32 mouse cellular contexts compared by ENCODE assay signal in the genomic region with DNA sequence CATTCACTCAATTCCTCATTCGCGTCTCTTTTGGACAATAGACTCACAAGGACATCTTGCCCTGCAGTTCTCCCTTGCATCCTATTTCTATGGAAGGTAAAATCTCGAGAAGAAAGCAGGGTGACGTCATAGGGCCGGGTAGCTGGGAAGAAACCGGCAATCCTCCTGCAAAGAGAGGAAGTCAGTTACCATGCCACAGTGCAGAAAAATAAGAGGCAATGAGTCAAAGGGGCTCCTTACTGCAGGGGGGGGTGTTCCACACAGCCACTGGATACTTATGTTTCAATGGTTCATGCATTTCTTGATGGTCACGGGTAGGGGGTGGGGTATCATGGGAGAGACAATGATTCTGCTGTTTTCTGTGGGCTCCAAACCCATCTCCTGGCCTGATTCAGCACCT. TPM values are rescaled to one million over a fixed set of nuclear protein-coding genes. Genes with fewer than 3 reads are reported as not detected.
"Had no signal": no experiment of that assay in that cellular context is flagged by ENCODE, and none has a peak within 500 bp of the region (broad histone marks: within the 10 kb centered on the region; RNA-seq: fewer than 3 reads in every experiment).

No protein-coding gene starts in this region.

- ATAC-seq: forebrain, embryonic 16.5 days; hindbrain, embryonic 16.5 days; inflammation-experienced regulatory T-cells, adult 6 months; intestine, embryonic 15.5 days; intestine, postnatal 0 days had no signal

- DNase-seq: gastrocnemius, adult 2 months; gastrocnemius, postnatal 25 days; heart, adult 18-20 months; heart, postnatal 14 days; heart, postnatal 36 days; kidney, adult 18-20 months; kidney, adult 8-10 months; kidney, postnatal 25 days; layer of hippocampus, adult 9-11 months; layer of hippocampus, postnatal 36 days; left cerebral cortex, postnatal 4 days had no signal

RNA-seq across cellular contexts. Expression of gene Lrrc30, which starts 49.1 kb away (rescaled TPM):
- total RNA-seq: layer of hippocampus, adult 2 months; layer of hippocampus, postnatal 14 days; layer of hippocampus, postnatal 36 days; left cerebral cortex, adult 18-20 months; left cerebral cortex, adult 8-10 months; left cerebral cortex, postnatal 10 days; left cerebral cortex, postnatal 25 days; left cerebral cortex, postnatal 4 days; liver, adult 2 months had no signal
- polyA plus RNA-seq: forebrain, embryonic 16.5 days; frontal cortex, adult 2 months; heart, embryonic 11.5 days; heart, embryonic 13.5 days; heart, embryonic 15.5 days; hindbrain, embryonic 10.5 days; hindbrain, embryonic 12.5 days; hindbrain, embryonic 14.5 days; hindbrain, embryonic 16.5 days; inflammation-experienced regulatory T-cells, adult 6 months; intestine, embryonic 15.5 days; intestine, postnatal 0 days; kidney, embryonic 15.5 days; kidney, postnatal 0 days; liver, adult 2 months had no signal
